Comparison of ENCODE assay signal across 8 mouse cellular contexts in genomic region chr7:64286566-64286965, GRCm38 (mm10). TPM values are rescaled to one million over a fixed set of nuclear protein-coding genes. Genes with fewer than 3 reads are reported as not detected.
DNase-seq lines count a peak whose midpoint lies in the region; ATAC-seq lines count a peak whose summit lies in the region.

No protein-coding gene starts in this region.

- no peak overlapping the region for H3K9ac ChIP-seq in lung, embryonic 16.5 days (ENCODE audit: low read length)
- peak overlapping the region; percentile 88; the same call in 1 of the 2 replicates for H3K9ac ChIP-seq in hindbrain, embryonic 11.5 days (ENCODE audit: low read depth, low read length)
- H3K9ac ChIP-seq in liver, embryonic 11.5 days (ENCODE audit: low read depth, low read length) = no peak overlapping the region
- H3K9ac ChIP-seq in stomach, embryonic 15.5 days = no peak overlapping the region

- ATAC-seq in lung, embryonic 16.5 days (ENCODE audit: low read depth) = no peak
- peak; percentile 29; the same call in 1 of the 2 replicates for ATAC-seq in hindbrain, embryonic 11.5 days (ENCODE audit: low FRiP score)
- no peak for ATAC-seq in liver, embryonic 11.5 days (replicated peaks; ENCODE audit: low FRiP score)
- no peak for ATAC-seq in stomach, embryonic 15.5 days (ENCODE audit: insufficient read depth, low FRiP score, low read depth)

- H3K4me3 ChIP-seq in lung, embryonic 16.5 days (ENCODE audit: low read length) = peak overlapping the region; percentile 92
- peak overlapping the region; percentile 85; the same call in 1 of the 2 replicates for H3K4me3 ChIP-seq in hindbrain, embryonic 11.5 days (ENCODE audit: low read depth, low read length)
- H3K4me3 ChIP-seq in liver, embryonic 11.5 days (ENCODE audit: low read depth, low read length) = no peak overlapping the region
- peak overlapping the region; percentile 91; the same call in 1 of the 2 replicates for H3K4me3 ChIP-seq in stomach, embryonic 15.5 days (replicated peaks)

- no peaks in the 10 kb centered on the region for H3K4me1 ChIP-seq in lung, embryonic 16.5 days (replicated peaks; ENCODE audit: control insufficient read depth, insufficient read depth, low read length)
- H3K4me1 ChIP-seq in hindbrain, embryonic 11.5 days (replicated peaks; ENCODE audit: control insufficient read depth, insufficient read depth, low read length) = no peaks in the 10 kb centered on the region
- H3K4me1 ChIP-seq in liver, embryonic 11.5 days (replicated peaks; ENCODE audit: control insufficient read depth, insufficient read depth, low read length) = no peaks in the 10 kb centered on the region
- H3K4me1 ChIP-seq in stomach, embryonic 15.5 days = no peaks in the 10 kb centered on the region

- H3K9me3 ChIP-seq in lung, embryonic 16.5 days (ENCODE audit: control insufficient read depth, low read length) = no peaks in the 10 kb centered on the region
- H3K9me3 ChIP-seq in hindbrain, embryonic 11.5 days (ENCODE audit: control insufficient read depth, low read length) = no peaks in the 10 kb centered on the region
- no peaks in the 10 kb centered on the region for H3K9me3 ChIP-seq in liver, embryonic 11.5 days (ENCODE audit: control insufficient read depth, low read length)
- H3K9me3 ChIP-seq in stomach, embryonic 15.5 days = no peaks in the 10 kb centered on the region

- H3K36me3 ChIP-seq in lung, embryonic 16.5 days (ENCODE audit: control insufficient read depth, insufficient read depth, low read length) = no peaks in the 10 kb centered on the region
- no peaks in the 10 kb centered on the region for H3K36me3 ChIP-seq in hindbrain, embryonic 11.5 days (ENCODE audit: control insufficient read depth, insufficient read depth, low read length)
- no peaks in the 10 kb centered on the region for H3K36me3 ChIP-seq in liver, embryonic 11.5 days (ENCODE audit: control insufficient read depth, insufficient read depth, low read length)
- no peaks in the 10 kb centered on the region for H3K36me3 ChIP-seq in stomach, embryonic 15.5 days

- DNase-seq in lung, postnatal 14 days = no peak
- DNase-seq in hindbrain, embryonic 11.5 days (ENCODE audit: low spot score) = no peak
- DNase-seq in liver, embryonic 11.5 days (ENCODE audit: low spot score) = no peak
- no peak for DNase-seq in cerebellum, adult 11 months
- no peak for DNase-seq in left cerebral cortex, adult 11 months (ENCODE audit: low spot score)
- no peak for DNase-seq in ovary, postnatal 10 days (ENCODE audit: low spot score)

- H3K27me3 ChIP-seq in lung, embryonic 16.5 days (ENCODE audit: control insufficient read depth, insufficient read depth, low read depth, low read length) = no peaks in the 10 kb centered on the region
- H3K27me3 ChIP-seq in hindbrain, embryonic 11.5 days (ENCODE audit: control insufficient read depth, insufficient read depth, low read length) = no peaks in the 10 kb centered on the region
- no peaks in the 10 kb centered on the region for H3K27me3 ChIP-seq in liver, embryonic 11.5 days (replicated peaks; ENCODE audit: control insufficient read depth, insufficient read depth, low read length)
- no peaks in the 10 kb centered on the region for H3K27me3 ChIP-seq in stomach, embryonic 15.5 days (replicated peaks)

- H3K27ac ChIP-seq in lung, embryonic 16.5 days (ENCODE audit: low read length) = no peak overlapping the region
- H3K27ac ChIP-seq in hindbrain, embryonic 11.5 days (ENCODE audit: low read depth, low read length) = no peak overlapping the region
- H3K27ac ChIP-seq in liver, embryonic 11.5 days (ENCODE audit: low read depth, low read length) = no peak overlapping the region
- H3K27ac ChIP-seq in stomach, embryonic 15.5 days = no peak overlapping the region

- peak overlapping the region; percentile 76 for H3K4me2 ChIP-seq in lung, embryonic 16.5 days (ENCODE audit: low read depth, low read length)
- H3K4me2 ChIP-seq in hindbrain, embryonic 11.5 days (replicated peaks; ENCODE audit: low read depth, low read length) = peak overlapping the region; percentile 56; the same call in 1 of the 2 replicates
- H3K4me2 ChIP-seq in liver, embryonic 11.5 days = peak overlapping the region; percentile 82
- H3K4me2 ChIP-seq in stomach, embryonic 15.5 days = peak overlapping the region; percentile 74

RNA-seq across cellular contexts. Expression of gene Mtmr10, which starts 0.9 kb away (rescaled TPM):
- polyA plus RNA-seq in lung, embryonic 16.5 days (2015; fragmentation: Nextera tagmentation; extraction: Ambion mirVana) = 11.2 and 11.9 TPM in 2 replicates
- 15.1 and 15.3 TPM in 2 replicates for polyA plus RNA-seq in hindbrain, embryonic 11.5 days (2014; fragmentation: Nextera tagmentation; extraction: Ambion mirVana)
- 5.5 and 5.9 TPM in 2 replicates for polyA plus RNA-seq in liver, embryonic 11.5 days (2014; fragmentation: Nextera tagmentation; extraction: Ambion mirVana)
- 9.5 and 10.4 TPM in 2 replicates for polyA plus RNA-seq in stomach, embryonic 15.5 days (2015; fragmentation: Nextera tagmentation; extraction: Ambion mirVana)
